Mouse (Mus musculus) MEL (cell line): ENCODE data around the gene Alg12. TPM values are rescaled to one million over a fixed set of nuclear protein-coding genes. Genes with fewer than 3 reads are reported as not detected.
A peak's percentile ranks its signal among the peaks of the same experiment; 100 is the strongest.

Experiments
- DNase-seq: peaks from one replicate; pipeline ENCODE4 v3.0.0; 2011; ENCODE audit warnings: low read depth, low spot score
- H3K27ac ChIP-seq: 2 replicates; pipeline ENCODE4 v1.5.1; 2012; ENCODE audit warnings: low read depth, mild to moderate bottlenecking, control low read depth, low read length, moderate library complexity; ENCODE audit not compliant: control insufficient read depth
- H3K27me3 ChIP-seq, 2 experiments: fragments of 150-350 bp in 1 of 2; sonication (generic) in 1 of 2; 2 replicates each; pipeline ENCODE4 v1.6.1; 2012; ENCODE audit warnings: low read length in 2 of 2, mild to moderate bottlenecking in 2 of 2, improper control_type of control experiment in 1 of 2, moderate library complexity in 1 of 2; ENCODE audit not compliant: insufficient read depth in 2 of 2, control insufficient read depth in 1 of 2
- H3K36me3 ChIP-seq, 2 experiments: 2 replicates each; pipeline ENCODE4 v1.6.1; 2012 to 2014; ENCODE audit warnings: low read length in 2 of 2, improper control_type of control experiment in 1 of 2, inconsistent platforms in 1 of 2, mild to moderate bottlenecking in 1 of 2; ENCODE audit not compliant: insufficient read depth in 2 of 2, control insufficient read depth in 1 of 2
- H3K4me1 ChIP-seq, 2 experiments: fragments of 150-350 bp in 1 of 2; sonication (generic) in 1 of 2; 2 replicates each; pipeline ENCODE4 v1.6.1; 2012; ENCODE audit warnings: low read length in 2 of 2, improper control_type of control experiment in 1 of 2, mild to moderate bottlenecking in 1 of 2; ENCODE audit not compliant: insufficient read depth in 2 of 2, control insufficient read depth in 1 of 2
- H3K4me3 ChIP-seq, 2 experiments: fragments of 150-350 bp in 1 of 2; sonication (generic) in 1 of 2; 2 replicates each; pipeline ENCODE4 v1.5.1; 2012; ENCODE audit warnings: low read depth in 2 of 2, low read length in 2 of 2, mild to moderate bottlenecking in 2 of 2, moderate library complexity in 2 of 2, control low read depth in 1 of 2, improper control_type of control experiment in 1 of 2; ENCODE audit not compliant: control insufficient read depth in 1 of 2, insufficient read depth in 1 of 2
- H3K79me2 ChIP-seq: 2 replicates; pipeline ENCODE4 v1.6.1; 2012; ENCODE audit warnings: mild to moderate bottlenecking, low read length, moderate library complexity; ENCODE audit not compliant: control insufficient read depth, poor library complexity, insufficient read depth
- H3K9ac ChIP-seq: 2 replicates; pipeline ENCODE4 v1.6.1; 2012; ENCODE audit warnings: low read depth, mild to moderate bottlenecking, control low read depth, low read length, moderate library complexity; ENCODE audit not compliant: control insufficient read depth, poor library complexity, severe bottlenecking
- H3K9me3 ChIP-seq: fragments of 150-350 bp; sonication (generic); replicated peaks from 2 replicates; pipeline ENCODE4 v1.6.1; 2012; ENCODE audit warnings: mild to moderate bottlenecking, low read length, improper control_type of control experiment, moderate library complexity; ENCODE audit not compliant: insufficient read depth
- CHD2 ChIP-seq: IDR thresholded peaks from 2 replicates; pipeline ENCODE4 v1.6.1; 2011; ENCODE audit warnings: low read length, improper control_type of control experiment
- E2F4 ChIP-seq: IDR thresholded peaks from 2 replicates; pipeline ENCODE4 v1.6.1; 2011; ENCODE audit warnings: low read depth, low read length, improper control_type of control experiment, borderline replicate concordance
- ELF1 ChIP-seq: IDR thresholded peaks from 2 replicates; pipeline ENCODE4 v1.6.1; 2014; ENCODE audit warnings: low read depth, mild to moderate bottlenecking, inconsistent platforms, low read length, improper control_type of control experiment, moderate library complexity
- EP300 ChIP-seq, 2 experiments: IDR thresholded peaks; 2 replicates each; pipeline ENCODE4 v1.6.1; 2011; ENCODE audit warnings: improper control_type of control experiment in 2 of 2, low read length in 2 of 2, low read depth in 1 of 2, mild to moderate bottlenecking in 1 of 2
- GABPA ChIP-seq: IDR thresholded peaks from 2 replicates; pipeline ENCODE4 v1.6.1; 2012; ENCODE audit warnings: low read depth, mild to moderate bottlenecking, inconsistent platforms, low read length, improper control_type of control experiment, moderate library complexity
- GATA1 ChIP-seq: IDR thresholded peaks from 2 replicates; pipeline ENCODE4 v1.6.1; 2011; ENCODE audit warnings: low read depth, low read length, improper control_type of control experiment
- JUND ChIP-seq: IDR thresholded peaks from 2 replicates; pipeline ENCODE4 v1.6.1; 2011; ENCODE audit warnings: low read depth, mild to moderate bottlenecking, improper control_type of control experiment, low read length
- KAT2A ChIP-seq: conservative IDR thresholded peaks from 2 replicates; pipeline ENCODE4 v1.6.1; 2012; ENCODE audit warnings: low read depth, low read length, improper control_type of control experiment, inconsistent platforms
- MAX ChIP-seq: IDR thresholded peaks from 2 replicates; pipeline ENCODE4 v1.6.1; 2011; ENCODE audit warnings: low read length, improper control_type of control experiment
- MEF2A ChIP-seq: IDR thresholded peaks from 2 replicates; pipeline ENCODE4 v1.6.1; 2014; ENCODE audit warnings: low read depth, mild to moderate bottlenecking, inconsistent platforms, low read length, improper control_type of control experiment; ENCODE audit not compliant: poor library complexity, insufficient replicate concordance, severe bottlenecking; ENCODE audit errors: extremely low read depth
- MXI1 ChIP-seq: IDR thresholded peaks from 2 replicates; pipeline ENCODE4 v1.6.1; 2011; ENCODE audit warnings: mild to moderate bottlenecking, low read depth, low read length, improper control_type of control experiment
- MYB ChIP-seq: IDR thresholded peaks from 2 replicates; pipeline ENCODE4 v1.6.1; 2011; ENCODE audit warnings: mild to moderate bottlenecking, low read depth, low read length, improper control_type of control experiment
- MYC ChIP-seq: IDR thresholded peaks from 2 replicates; pipeline ENCODE4 v1.6.1; 2011; ENCODE audit warnings: low read depth, mild to moderate bottlenecking, low read length, improper control_type of control experiment, moderate library complexity
- POLR2A ChIP-seq, 2 experiments: IDR thresholded peaks; 2 replicates each; pipeline ENCODE4 v1.6.1; 2011 to 2012; ENCODE audit warnings: low read length in 2 of 2, mild to moderate bottlenecking in 2 of 2, control low read depth in 1 of 2, improper control_type of control experiment in 1 of 2, low read depth in 1 of 2, moderate library complexity in 1 of 2; ENCODE audit not compliant: control insufficient read depth in 1 of 2, insufficient read depth in 1 of 2, poor library complexity in 1 of 2
- POLR2AphosphoS2 ChIP-seq: IDR thresholded peaks from 2 replicates; pipeline ENCODE4 v1.6.1; 2011; ENCODE audit warnings: low read length, improper control_type of control experiment
- SIN3A ChIP-seq: IDR thresholded peaks from 2 replicates; pipeline ENCODE4 v1.6.1; 2012; ENCODE audit warnings: low read length, improper control_type of control experiment, inconsistent platforms
- TAL1 ChIP-seq: IDR thresholded peaks from 2 replicates; pipeline ENCODE4 v1.6.1; 2012; ENCODE audit warnings: mild to moderate bottlenecking, inconsistent platforms, low read length, moderate library complexity, mixed read lengths
- TBP ChIP-seq: IDR thresholded peaks from 2 replicates; pipeline ENCODE4 v1.8.0; 2011; ENCODE audit warnings: low read depth, low read length, improper control_type of control experiment
- TCF12 ChIP-seq: IDR thresholded peaks from 2 replicates; pipeline ENCODE4 v1.6.1; 2014; ENCODE audit warnings: low read depth, mild to moderate bottlenecking, inconsistent platforms, low read length, improper control_type of control experiment, moderate library complexity
- USF2 ChIP-seq, 2 experiments: IDR thresholded peaks; 2 replicates each; pipeline ENCODE4 v1.6.1; 2011 to 2012; ENCODE audit warnings: improper control_type of control experiment in 2 of 2, low read length in 2 of 2, borderline replicate concordance in 1 of 2, inconsistent platforms in 1 of 2, low read depth in 1 of 2, mild to moderate bottlenecking in 1 of 2; ENCODE audit not compliant: insufficient read depth in 1 of 2
- ZC3H11A ChIP-seq: IDR thresholded peaks from 2 replicates; pipeline ENCODE4 v1.6.1; 2012; ENCODE audit warnings: low read depth, mild to moderate bottlenecking, inconsistent platforms, low read length, improper control_type of control experiment
- ZKSCAN1 ChIP-seq: IDR thresholded peaks from 2 replicates; pipeline ENCODE4 v1.6.1; 2012; ENCODE audit warnings: low read depth, mild to moderate bottlenecking, inconsistent platforms, low read length, improper control_type of control experiment, moderate library complexity
- ZMIZ1 ChIP-seq: IDR thresholded peaks from 2 replicates; pipeline ENCODE4 v1.6.1; 2012; ENCODE audit warnings: low read depth, mild to moderate bottlenecking, inconsistent platforms, low read length, improper control_type of control experiment, moderate library complexity
- ZNF384 ChIP-seq: IDR thresholded peaks from 2 replicates; pipeline ENCODE4 v1.6.1; 2012; ENCODE audit warnings: low read depth, mild to moderate bottlenecking, inconsistent platforms, low read length, improper control_type of control experiment
- polyA plus RNA-seq, 2 experiments: library from polyadenylated mRNA; stranded (reverse) in 1 of 2; unstranded in 1 of 2; fragments of >175 nt in 1 of 2; fragments of >200 nt in 1 of 2; gene quantifications; 2 replicates each; pipeline versions ENCODE4 v1.2.1 to v1.2.4; 2012; ENCODE audit warnings: low replicate concordance in 2 of 2, low read depth in 1 of 2; ENCODE audit not compliant: insufficient read length in 2 of 2, insufficient read depth in 1 of 2, missing spikeins in 1 of 2
- total RNA-seq: library from RNA; depleted of rRNA; stranded (reverse); fragments of 300-350 nt; gene quantifications from 2 replicates; pipeline ENCODE4 v1.2.3, GENCODE M21; 2012

Alg12 gene
- total and polyA plus RNA-seq, 3 experiments: 13.7 to 18.6 TPM; not detected in 1

- Histone ChIP-seq H3K79me2 (no peaks in the 10 kb centered on the region), H3K36me3 (peaks cover 2 to 7% of the 10 kb centered on the region in 2 experiments; a peak in 3 of 4 replicates), H3K9me3 (no peaks in the 10 kb centered on the region), H3K27me3 (no peaks in the 10 kb centered on the region), H3K4me1 (peaks cover 0 to 8% of the 10 kb centered on the region in 2 experiments; a peak in 1 of 4 replicates), H3K9ac (peak overlapping the region; percentile 54)
- DNase-seq: no peak
- TF ChIP-seq USF2 (IDR thresholded peaks at IDR 0.05; ENCODE audit: borderline replicate concordance in 1 of 2, insufficient read depth in 1 of 2, low read depth in 1 of 2, low read length in 2 of 2) (no peak), EP300 (IDR thresholded peaks at IDR 0.05; ENCODE audit: low read depth in 1 of 2, low read length in 2 of 2) (peak; percentile 49 to 73), TBP (no peak), ZMIZ1 (no peak), TCF12 (peak; percentile 54; the same call in 1 of the 2 replicates), GATA1 (peak; percentile 5; the same call in 1 of the 2 replicates), ZNF384 (peak; percentile 81), TAL1 (peak; percentile 69), MYB (no peak)
- TF ChIP-seq, all 39 proteins: peak for 5
- peak overlapping the region; percentile 34 to 45 for H3K4me3 ChIP-seq
- peak overlapping the region; percentile 55 for H3K27ac ChIP-seq
Observed at GRCm38 (mm10) chr15:88801903-88802302, 17.2 kb downstream of the Alg12 start.

GRCm38 (mm10) chr15:88800921-88801354 is 18.2 kb downstream of the Alg12 start:
- Histone ChIP-seq H3K27ac (no peak overlapping the region), H3K9ac (no peak overlapping the region)

GRCm38 (mm10) chr15:88799950-88800371 is 19.2 kb downstream of the Alg12 start:
- Histone ChIP-seq H3K9ac (no peak overlapping the region), H3K36me3 (peaks cover 0 to 7% of the 10 kb centered on the region in 2 experiments; a peak in 2 of 4 replicates), H3K9me3 (no peaks in the 10 kb centered on the region), H3K27me3 (no peaks in the 10 kb centered on the region), H3K27ac (no peak overlapping the region), H3K4me1 (peaks cover 0 to 13% of the 10 kb centered on the region in 2 experiments; a peak in 1 of 4 replicates), H3K4me3 (no peak overlapping the region), H3K79me2 (no peaks in the 10 kb centered on the region)
- DNase-seq: no peak
- no peak for TF ChIP-seq CHD2
- TF ChIP-seq SIN3A: no peak
- TF ChIP-seq ZNF384: no peak
- TF ChIP-seq ELF1: no peak
- TF ChIP-seq MYC: no peak
- TF ChIP-seq MXI1: no peak
- no peak for TF ChIP-seq ZKSCAN1
- no peak for TF ChIP-seq MAX
- TF ChIP-seq MYB: no peak
- TF ChIP-seq GABPA: no peak
- no peak for TF ChIP-seq JUND
- no peak for TF ChIP-seq E2F4
- TF ChIP-seq ZC3H11A: no peak
- TF ChIP-seq KAT2A: no peak
- no peak for TF ChIP-seq MEF2A
- no peak for TF ChIP-seq GATA1
- TF ChIP-seq TCF12: no peak
- TF ChIP-seq POLR2AphosphoS2: no peak

More at GRCm38 (mm10) chr15:88800921-88801354, 18.2 kb downstream of the Alg12 start:
- Histone ChIP-seq H3K4me1 (peaks cover 0 to 13% of the 10 kb centered on the region in 2 experiments; a peak in 1 of 4 replicates), H3K27me3 (no peaks in the 10 kb centered on the region)
- TF ChIP-seq POLR2A (IDR thresholded peaks at IDR 0.05; ENCODE audit: control insufficient read depth in 1 of 2, insufficient read depth in 1 of 2, low read depth in 1 of 2, low read length in 2 of 2, poor library complexity in 1 of 2): no peak
- TF ChIP-seq, all 39 proteins: peak for 0
- no peak for DNase-seq
- Histone ChIP-seq H3K79me2 (no peaks in the 10 kb centered on the region), H3K9me3 (no peaks in the 10 kb centered on the region), H3K4me3 (no peak overlapping the region), H3K36me3 (peaks cover 0 to 7% of the 10 kb centered on the region in 2 experiments; a peak in 2 of 4 replicates)
